Mouse (Mus musculus) liver (tissue): ENCODE results near the gene Gm38119.
"Not testable (repeated sequence)": the region's sequence is repeated elsewhere in the genome, so short reads cannot be mapped to it uniquely, and the experiment has no call there.

Experiments
- DNase-seq: peaks from one replicate; pipeline ENCODE4 v3.0.0-alpha.2; 2020; ENCODE audit warnings: mixed read lengths

Gm38119 gene

DNA sequence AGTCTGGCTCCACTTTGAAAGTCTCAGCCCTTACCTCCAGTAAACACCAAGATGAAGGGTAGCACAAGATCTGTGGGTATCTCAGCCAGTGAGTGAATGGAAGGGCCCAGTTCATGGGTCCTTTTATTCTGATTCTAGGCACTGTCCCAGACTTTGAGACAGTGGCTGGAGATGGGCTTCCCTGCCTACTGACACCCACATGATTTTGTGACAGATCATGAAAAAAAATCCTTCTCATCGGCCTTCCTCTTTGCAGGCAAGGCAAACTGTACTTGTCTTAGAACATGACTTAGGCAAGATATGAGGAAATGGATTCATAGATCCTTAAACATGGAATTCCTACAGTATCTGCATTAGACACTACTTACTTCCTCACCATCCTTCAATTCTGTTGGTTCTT, at the start of gene Gm38119:
Gm38119 (minus strand) TSS at position 101 of the 400 bp plus-strand sequence.
- DNase-seq = no peak

DNA sequence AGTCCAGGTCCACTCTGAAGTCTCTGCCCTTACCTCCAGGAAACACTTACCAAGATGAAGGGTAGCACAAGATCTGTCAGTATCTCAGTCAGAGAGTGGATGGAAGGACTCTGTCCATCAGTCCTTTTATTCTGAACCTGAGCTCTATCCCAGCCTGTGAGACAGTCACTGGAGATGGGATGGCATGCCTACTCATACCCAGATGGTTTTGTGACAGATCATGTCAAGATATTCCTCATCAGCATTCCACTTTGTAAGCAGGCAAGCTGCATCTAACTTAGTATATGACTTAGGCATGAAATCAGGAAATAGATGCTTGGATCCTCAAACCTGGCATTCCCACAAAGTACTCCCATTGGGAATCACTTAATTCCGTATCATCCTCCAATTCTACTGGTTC, 39.9 kb upstream of the Gm38119 start, which contains the start of gene Lce1i:
Lce1i (minus strand) TSS at position 101 of the 400 bp plus-strand sequence.
- DNase-seq = no peak

GRCm38 (mm10) chr3:92771573-92771972, 32.7 kb upstream of the Gm38119 start:
- no peak for DNase-seq

DNA sequence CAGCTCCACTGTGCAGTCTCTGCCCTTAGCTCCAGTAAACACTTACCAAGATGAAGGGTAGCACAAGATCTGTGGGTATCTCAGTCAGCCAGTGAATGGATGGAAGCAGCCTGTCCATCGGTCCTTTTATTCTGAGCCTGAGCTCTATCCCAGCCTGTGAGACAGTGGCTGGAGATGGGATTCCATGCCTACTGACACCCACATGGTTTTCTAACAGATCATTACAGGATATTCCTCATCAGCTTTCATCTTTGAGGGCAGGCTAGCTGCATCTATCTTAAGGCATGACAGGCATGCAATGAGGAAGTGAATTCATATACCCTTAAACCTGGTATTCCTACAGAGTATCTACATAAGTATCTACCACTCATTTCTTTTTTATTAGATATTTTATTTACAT, 26.1 kb upstream of the Gm38119 start, which contains the start of gene Lce1h:
Lce1h (minus strand) TSS at position 101 of the 400 bp plus-strand sequence.
- DNase-seq = no peak

GRCm38 (mm10) chr3:92753197-92753596, 14.3 kb upstream of the Gm38119 start:
- no peak for DNase-seq

DNA sequence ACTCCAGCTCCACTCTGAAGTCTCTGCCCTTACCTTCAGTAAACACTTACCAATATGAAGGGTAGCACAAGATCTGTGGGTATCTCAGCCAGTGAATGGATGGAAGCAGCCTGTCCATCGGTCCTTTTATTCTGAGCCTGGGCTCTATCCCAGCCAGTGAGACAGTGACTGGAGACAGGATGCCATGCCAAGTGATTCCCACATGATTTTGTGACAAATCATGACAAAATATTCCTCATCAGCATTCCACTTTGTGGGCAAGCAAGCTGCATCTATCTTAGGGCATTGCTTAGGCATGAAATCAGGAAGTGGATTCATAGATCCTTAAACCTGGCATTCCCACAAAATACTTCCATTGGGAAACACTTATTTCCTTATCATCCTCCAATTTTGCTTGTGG, 13.3 kb upstream of the Gm38119 start, which contains the start of gene Lce1g:
Lce1g (minus strand) TSS at position 101 of the 400 bp plus-strand sequence.
- no peak for DNase-seq

DNA sequence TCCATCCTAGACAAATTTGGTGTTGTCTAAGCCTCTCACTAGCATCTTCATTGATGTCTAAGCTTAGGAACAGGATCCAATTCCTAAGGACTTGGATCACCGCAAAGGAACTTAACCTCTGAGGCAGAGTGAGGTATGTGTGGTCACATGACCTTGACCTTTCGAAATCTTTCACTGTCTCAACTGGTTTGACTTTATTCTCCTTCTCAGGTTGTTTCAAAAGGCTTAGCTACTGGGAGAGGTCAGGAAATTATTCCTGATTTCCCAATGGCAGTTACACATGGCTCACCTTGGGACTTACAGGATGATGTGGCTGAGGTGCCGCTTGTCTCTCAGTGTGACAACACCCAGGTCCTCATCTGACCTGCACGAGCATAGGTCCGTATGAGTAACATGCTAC, 16.3 kb downstream of the Gm38119 start:
- no peak for DNase-seq

DNA sequence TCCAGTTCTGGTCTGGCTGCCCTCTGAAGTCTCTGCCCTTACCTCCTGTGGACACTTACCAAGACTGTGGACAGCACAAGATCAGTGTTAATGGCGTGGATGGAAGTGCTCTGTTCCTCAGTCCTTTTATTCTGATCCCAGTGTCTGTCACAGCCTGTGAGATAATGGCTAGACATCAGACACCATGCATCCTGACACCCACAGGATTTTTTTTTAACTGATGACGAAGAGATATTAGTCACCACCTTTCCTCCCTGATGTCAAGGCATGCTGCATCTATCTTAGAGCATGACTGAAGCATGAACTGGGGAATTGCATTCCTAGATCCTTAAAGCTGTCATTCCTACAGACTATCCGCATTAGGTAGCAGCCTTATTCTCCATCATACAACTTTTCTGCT, 18.6 kb downstream of the Gm38119 start, which contains the start of gene Lce1f:
Lce1f (minus strand) TSS at position 101 of the 400 bp plus-strand sequence.
- no peak for DNase-seq

GRCm38 (mm10) chr3:92715122-92715521, 23.8 kb downstream of the Gm38119 start:
- no peak for DNase-seq

DNA sequence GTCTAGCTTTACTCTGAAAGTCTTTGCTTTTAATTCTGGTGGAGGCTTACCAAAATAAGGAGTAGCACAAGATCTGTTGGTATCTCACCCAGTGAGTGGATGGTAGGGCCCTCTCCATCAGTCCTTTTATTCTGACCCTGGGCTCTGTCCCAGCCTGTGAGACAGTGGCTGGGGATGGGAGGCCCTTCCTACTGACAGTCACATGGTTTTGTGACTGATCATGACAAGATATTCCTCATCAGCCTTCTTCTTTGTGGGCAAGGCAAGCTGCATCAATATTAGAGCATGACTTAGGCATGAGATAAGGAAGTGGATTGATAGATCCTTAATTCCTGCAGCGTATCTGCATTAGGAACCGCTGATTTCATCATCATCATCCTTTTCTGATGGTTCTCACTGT, 29.9 kb downstream of the Gm38119 start, which contains the start of gene Lce1e:
Lce1e (minus strand) TSS at position 101 of the 400 bp plus-strand sequence.
- DNase-seq = no peak

DNA sequence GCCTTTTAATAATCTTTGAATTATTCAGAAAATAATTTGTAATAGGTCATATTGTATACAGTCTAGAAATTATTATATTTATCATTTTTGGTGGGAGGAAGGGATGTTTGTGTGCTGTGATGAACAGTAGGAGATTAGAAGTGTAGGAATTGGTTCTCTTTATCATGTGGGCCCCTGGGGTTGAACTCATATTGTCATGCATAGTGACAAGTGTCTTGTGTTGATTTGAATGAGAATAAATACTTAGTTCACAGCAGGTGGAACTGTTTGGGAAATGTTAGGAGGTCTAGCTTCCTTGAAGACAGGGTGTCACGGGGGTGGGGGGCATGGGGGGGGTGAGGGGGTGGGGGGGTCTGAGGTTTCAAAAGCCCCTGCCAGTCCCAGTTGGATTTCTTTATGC, 44.3 kb downstream of the Gm38119 start:
- DNase-seq = no peak

- no peak for DNase-seq
Measured at GRCm38 (mm10) chr3:92691688-92692087, 47.2 kb downstream of the Gm38119 start.

- not testable (repeated sequence) for DNase-seq
Measured at GRCm38 (mm10) chr3:92689154-92689553, 49.7 kb downstream of the Gm38119 start.
